Mouse (Mus musculus) heart, embryonic 14.5 days (tissue): ENCODE measurements around the gene Mlana. TPM values are rescaled to one million over a fixed set of nuclear protein-coding genes. Genes with fewer than 3 reads are reported as not detected.

Experiments used
- ATAC-seq: fragments of 200-750 bp; cut with Nextera tagmentation; 2 replicates; pipeline ENCODE4 v1.8.0; 2017; ENCODE audit warnings: low read depth, moderate TSS enrichment; ENCODE audit not compliant: insufficient number of reproducible peaks, insufficient read depth, low FRiP score
- H3K27ac ChIP-seq, 2 experiments: fragments of 200-500 bp in 1 of 2; fragments of 300-500 bp in 1 of 2; sonication (generic) in 1 of 2; replicated peaks in 1 of 2; 2 replicates each; pipeline ENCODE4 v1.5.1; 2012 to 2014; ENCODE audit warnings: low read depth in 2 of 2, low read length in 2 of 2, control low read depth in 1 of 2, mild to moderate bottlenecking in 1 of 2, mixed read lengths in 1 of 2; ENCODE audit not compliant: control insufficient read depth in 1 of 2, insufficient read depth in 1 of 2
- H3K27me3 ChIP-seq: fragments of 300-500 bp; sonication (generic); 2 replicates; pipeline ENCODE4 v1.6.1; 2014; ENCODE audit warnings: mild to moderate bottlenecking, low read length, control low read depth; ENCODE audit not compliant: control insufficient read depth, insufficient read depth
- H3K36me3 ChIP-seq: fragments of 300-500 bp; sonication (generic); 2 replicates; pipeline ENCODE4 v1.6.1; 2014; ENCODE audit warnings: mild to moderate bottlenecking, control low read depth, low read length, mixed read lengths; ENCODE audit not compliant: control insufficient read depth, insufficient read depth
- H3K4me1 ChIP-seq, 2 experiments: fragments of 200-500 bp in 1 of 2; fragments of 300-500 bp in 1 of 2; sonication (generic) in 1 of 2; 2 replicates each; pipeline ENCODE4 v1.6.1; 2012 to 2014; ENCODE audit warnings: low read length in 2 of 2, control low read depth in 1 of 2, mixed read lengths in 1 of 2; ENCODE audit not compliant: control insufficient read depth in 2 of 2, insufficient read depth in 2 of 2
- H3K4me2 ChIP-seq: fragments of 300-500 bp; sonication (generic); 2 replicates; pipeline ENCODE4 v1.6.1; 2014; ENCODE audit warnings: mild to moderate bottlenecking, low read length
- H3K4me3 ChIP-seq, 2 experiments: fragments of 200-500 bp in 1 of 2; fragments of 300-500 bp in 1 of 2; sonication (generic) in 1 of 2; 2 replicates each; pipeline ENCODE4 v1.5.1; 2012 to 2014; ENCODE audit warnings: low read length in 2 of 2, mild to moderate bottlenecking in 2 of 2, control low read depth in 1 of 2, low read depth in 1 of 2, moderate library complexity in 1 of 2; ENCODE audit not compliant: control insufficient read depth in 1 of 2, insufficient read depth in 1 of 2
- H3K9ac ChIP-seq: fragments of 300-500 bp; sonication (generic); 2 replicates; pipeline ENCODE4 v1.6.1; 2014; ENCODE audit warnings: mild to moderate bottlenecking, low read length
- H3K9me3 ChIP-seq: fragments of 300-500 bp; sonication (generic); 2 replicates; pipeline ENCODE4 v1.6.1; 2016; ENCODE audit warnings: low read length, control low read depth; ENCODE audit not compliant: control insufficient read depth
- WGBS: fragments of 180-500 bp; shearing (Covaris S2); extraction: QIAGEN DNeasy Blood & Tissue Kit; methylation state at CpG from one replicate; pipeline ENCODE4 v1.1.7; 2014; 5-methylcytosine and 5-hydroxymethylcytosine counted together
- polyA plus RNA-seq: library from polyadenylated mRNA; unstranded; fragments of >200 nt; fragmentation: Nextera tagmentation; extraction: Ambion mirVana; gene quantifications from 2 replicates; pipeline ENCODE4 v1.2.1, GENCODE M21; 2014

Mlana gene
- polyA plus RNA-seq, 1 experiment from 2014 or later, result 1.6 TPM

GRCm38 (mm10) chr19:29675562-29676078, 22.0 kb upstream of the Mlana start:
- Histone ChIP-seq H3K9me3 (no peaks in the 10 kb centered on the region), H3K4me3 (no peak overlapping the region), H3K36me3 (no peaks in the 10 kb centered on the region), H3K4me1 (0 out of 4 replicates have a peak, but pooled peaks cover 0 to 4% of the 10 kb centered on the region in 2 experiments), H3K27ac (no peak overlapping the region), H3K27me3 (peaks cover 26% of the 10 kb centered on the region), H3K9ac (no peak overlapping the region), H3K4me2 (no peak overlapping the region)
- 57% methylated on average over 9 of the region's 9 CpGs for WGBS
- no peak for ATAC-seq

GRCm38 (mm10) chr19:29676479-29677193, 21.0 kb upstream of the Mlana start:
- Histone ChIP-seq H3K36me3 (no peaks in the 10 kb centered on the region), H3K9me3 (no peaks in the 10 kb centered on the region), H3K27me3 (peaks cover 26% of the 10 kb centered on the region), H3K4me2 (no peak overlapping the region), H3K9ac (no peak overlapping the region), H3K27ac (no peak overlapping the region), H3K4me1 (0 out of 4 replicates have a peak, but pooled peaks cover 0 to 4% of the 10 kb centered on the region in 2 experiments), H3K4me3 (no peak overlapping the region)
- 87% methylated on average over 10 of the region's 10 CpGs for WGBS
- no peak for ATAC-seq

GRCm38 (mm10) chr19:29678181-29678778, 19.3 kb upstream of the Mlana start:
- Histone ChIP-seq H3K4me1 (0 out of 4 replicates have a peak, but pooled peaks cover 0 to 4% of the 10 kb centered on the region in 2 experiments), H3K27ac (no peak overlapping the region), H3K4me2 (no peak overlapping the region), H3K9ac (no peak overlapping the region), H3K4me3 (no peak overlapping the region), H3K9me3 (no peaks in the 10 kb centered on the region), H3K27me3 (peaks cover 31% of the 10 kb centered on the region), H3K36me3 (no peaks in the 10 kb centered on the region)
- no peak for ATAC-seq
- 73% methylated on average over 6 of the region's 6 CpGs for WGBS

- ATAC-seq, result no peak
- H3K27me3 ChIP-seq, result peaks cover 29% of the 10 kb centered on the region
- H3K4me1 ChIP-seq, result 0 out of 4 replicates have a peak, but pooled peaks cover 0 to 4% of the 10 kb centered on the region in 2 experiments
- H3K36me3 ChIP-seq, result no peaks in the 10 kb centered on the region
- H3K9me3 ChIP-seq, result peaks cover 12% of the 10 kb centered on the region; the same call in 1 of the 2 replicates
- no peak overlapping the region for H3K4me3 ChIP-seq
- H3K4me2 ChIP-seq, result no peak overlapping the region
- 50% methylated on average over 13 of the region's 13 CpGs for WGBS
- H3K27ac ChIP-seq, result no peak overlapping the region
- no peak overlapping the region for H3K9ac ChIP-seq
Measured at GRCm38 (mm10) chr19:29680182-29681152, 17.2 kb upstream of the Mlana start.

- Histone ChIP-seq H3K27me3 (0 out of 2 replicates have a peak, but pooled peaks cover 11% of the 10 kb centered on the region), H3K36me3 (no peaks in the 10 kb centered on the region), H3K4me1 (0 out of 4 replicates have a peak, but pooled peaks cover 0 to 4% of the 10 kb centered on the region in 2 experiments), H3K9me3 (peaks cover 12% of the 10 kb centered on the region; the same call in 1 of the 2 replicates), H3K9ac (no peak overlapping the region), H3K27ac (no peak overlapping the region), H3K4me3 (no peak overlapping the region), H3K4me2 (no peak overlapping the region)
- WGBS, result 51% methylated on average over 16 of the region's 16 CpGs
- no peak for ATAC-seq
Measured at GRCm38 (mm10) chr19:29683844-29684540, 13.6 kb upstream of the Mlana start.

- H3K27ac ChIP-seq, result no peak overlapping the region
- H3K36me3 ChIP-seq, result no peaks in the 10 kb centered on the region
- 94% methylated on average over 10 of the region's 10 CpGs for WGBS
- no peak for ATAC-seq
- no peak overlapping the region for H3K9ac ChIP-seq
- H3K27me3 ChIP-seq, result no peaks in the 10 kb centered on the region
- peaks cover 10 to 13% of the 10 kb centered on the region in 2 experiments for H3K4me1 ChIP-seq
- no peak overlapping the region for H3K4me2 ChIP-seq
- no peak overlapping the region for H3K4me3 ChIP-seq
- H3K9me3 ChIP-seq, result peaks cover 4% of the 10 kb centered on the region; the same call in 1 of the 2 replicates
Measured at GRCm38 (mm10) chr19:29695071-29695470, 2.6 kb upstream of the Mlana start.
